Mouse (Mus musculus): ENCODE measurements around the gene Dok5.

- TF ChIP-seq POLR2A (IDR thresholded peaks at IDR 0.05; ENCODE audit: borderline replicate concordance, low read depth, low read length) (no peak), CTCF (IDR thresholded peaks at IDR 0.05; ENCODE audit: low read depth, low read length) (no peak)
These were observed 171.4 kb downstream of the Dok5 start for GRCm38 (mm10) chr2:170903029-170903306.
